Mouse (Mus musculus) E14TG2a.4 (cell line): Measurements from ENCODE around the gene Rpl11.

Experiments
- H3K27me3 ChIP-seq: 2 replicates; pipeline ENCODE4 v1.6.1; 2014; ENCODE audit warnings: low read length, control low read depth; ENCODE audit not compliant: insufficient read depth
- H3K36me3 ChIP-seq: 2 replicates; pipeline ENCODE4 v1.6.1; 2014; ENCODE audit warnings: low read length, control low read depth; ENCODE audit not compliant: insufficient read depth
- H3K4me1 ChIP-seq: replicated peaks from 2 replicates; pipeline ENCODE4 v1.6.1; 2014; ENCODE audit warnings: low read depth, low read length, control low read depth
- H3K4me3 ChIP-seq: replicated peaks from 2 replicates; pipeline ENCODE4 v1.5.1; 2014; ENCODE audit warnings: mild to moderate bottlenecking, low read length
- H3K9me3 ChIP-seq: 2 replicates; pipeline ENCODE4 v1.6.1; 2014; ENCODE audit warnings: low read length, control low read depth
- CTCF ChIP-seq: conservative IDR thresholded peaks from 2 replicates; pipeline ENCODE4 v1.5.1; 2014; ENCODE audit warnings: low read length
- NANOG ChIP-seq: IDR thresholded peaks from 2 replicates; pipeline ENCODE4 v1.6.1; 2014; ENCODE audit warnings: borderline replicate concordance, low read length, mixed read lengths
- POU5F1 ChIP-seq: IDR thresholded peaks from 2 replicates; pipeline ENCODE4 v1.6.1; 2014; ENCODE audit warnings: low read length, borderline replicate concordance

Rpl11 gene

GRCm38 (mm10) chr4:136004921-136005320, 48.3 kb downstream of the Rpl11 start:
- no peak for TF ChIP-seq CTCF
- TF ChIP-seq NANOG = no peak
- no peak for TF ChIP-seq POU5F1
- Histone ChIP-seq H3K9me3 (no peaks in the 10 kb centered on the region), H3K27me3 (no peaks in the 10 kb centered on the region), H3K4me1 (0 out of 2 replicates have a peak, but pooled peaks cover 2% of the 10 kb centered on the region), H3K36me3 (peaks cover 75% of the 10 kb centered on the region), H3K4me3 (no peak overlapping the region)

- Histone ChIP-seq H3K9me3 (no peaks in the 10 kb centered on the region), H3K36me3 (peaks cover 67% of the 10 kb centered on the region), H3K4me3 (no peak overlapping the region), H3K27me3 (no peaks in the 10 kb centered on the region), H3K4me1 (0 out of 2 replicates have a peak, but pooled peaks cover 2% of the 10 kb centered on the region)
- TF ChIP-seq CTCF (no peak), POU5F1 (no peak), NANOG (no peak)
Measured at GRCm38 (mm10) chr4:136004107-136004675, 49.0 kb downstream of the Rpl11 start.

- Histone ChIP-seq H3K36me3 (no peaks in the 10 kb centered on the region), H3K4me1 (no peaks in the 10 kb centered on the region), H3K9me3 (peaks cover 11% of the 10 kb centered on the region), H3K27me3 (no peaks in the 10 kb centered on the region), H3K4me3 (no peak overlapping the region)
- TF ChIP-seq CTCF (no peak), NANOG (no peak)
Measured at GRCm38 (mm10) chr4:135995118-135995517, 58.1 kb downstream of the Rpl11 start.

GRCm38 (mm10) chr4:135993941-135994340, 59.3 kb downstream of the Rpl11 start:
- Histone ChIP-seq H3K4me3 (no peak overlapping the region), H3K9me3 (peaks cover 11% of the 10 kb centered on the region), H3K27me3 (no peaks in the 10 kb centered on the region), H3K36me3 (no peaks in the 10 kb centered on the region), H3K4me1 (no peaks in the 10 kb centered on the region)
- TF ChIP-seq CTCF = no peak

- Histone ChIP-seq H3K27me3 (no peaks in the 10 kb centered on the region), H3K4me1 (peaks cover 31% of the 10 kb centered on the region), H3K36me3 (peaks cover 30% of the 10 kb centered on the region), H3K9me3 (peaks cover 4% of the 10 kb centered on the region; the same call in 1 of the 2 replicates), H3K4me3 (peak overlapping the region; percentile 99)
- TF ChIP-seq NANOG (no peak), CTCF (no peak), POU5F1 (no peak)
Measured at GRCm38 (mm10) chr4:135987714-135988113, 65.5 kb downstream of the Rpl11 start.

- peaks cover 4% of the 10 kb centered on the region; the same call in 1 of the 2 replicates for H3K9me3 ChIP-seq
- H3K4me3 ChIP-seq = peak within 1 kb of the TSS; percentile 99
- TF ChIP-seq CTCF (no peak), POU5F1 (no peak), NANOG (no peak)
- peaks cover 32% of the 10 kb centered on the region for H3K36me3 ChIP-seq
- H3K27me3 ChIP-seq = no peaks in the 10 kb centered on the region
- H3K4me1 ChIP-seq = peaks cover 33% of the 10 kb centered on the region
Measured at GRCm38 (mm10) chr4:135986943-135987710, 66.1 kb downstream of the Rpl11 start, which contains the start of gene Pithd1. TSS of gene Pithd1 (minus strand) at chr4:135987264.

- Histone ChIP-seq H3K9me3 (peaks cover under 1% of the 10 kb centered on the region; the same call in 1 of the 2 replicates), H3K4me1 (peaks cover 37% of the 10 kb centered on the region), H3K27me3 (no peaks in the 10 kb centered on the region), H3K4me3 (peak overlapping the region; percentile 99), H3K36me3 (peaks cover 38% of the 10 kb centered on the region)
- TF ChIP-seq POU5F1 (no peak), CTCF (no peak), NANOG (no peak)
Measured at GRCm38 (mm10) chr4:135986301-135986942, 66.8 kb downstream of the Rpl11 start.

GRCm38 (mm10) chr4:135985769-135986168, 67.5 kb downstream of the Rpl11 start:
- Histone ChIP-seq H3K4me3 (peak overlapping the region; percentile 99), H3K36me3 (peaks cover 43% of the 10 kb centered on the region)
- TF ChIP-seq POU5F1 (no peak), NANOG (no peak), CTCF (no peak)

More at GRCm38 (mm10) chr4:135985769-135986168, 67.5 kb downstream of the Rpl11 start:
- Histone ChIP-seq H3K4me1 (peaks cover 37% of the 10 kb centered on the region), H3K27me3 (no peaks in the 10 kb centered on the region), H3K9me3 (no peaks in the 10 kb centered on the region)
